Mouse (Mus musculus): ENCODE measurements around the gene Irak3. TPM values are rescaled to one million over a fixed set of nuclear protein-coding genes. Genes with fewer than 3 reads are reported as not detected.

Irak3 gene
- polyA plus RNA-seq, 1 experiment from 2014 or later, result 1.2 TPM

- H3K9ac ChIP-seq (ENCODE audit: low read length), result no peak overlapping the region
- no peak for ATAC-seq (ENCODE audit: low read depth)
- H3K27me3 ChIP-seq (ENCODE audit: control insufficient read depth, insufficient read depth, low read depth, low read length), result no peaks in the 10 kb centered on the region
- no peaks in the 10 kb centered on the region for H3K9me3 ChIP-seq (ENCODE audit: control insufficient read depth, low read length)
- H3K4me2 ChIP-seq (ENCODE audit: low read depth, low read length), result no peak overlapping the region
- WGBS, result 88% methylated on average over 7 of the region's 7 CpGs
- no peak overlapping the region for H3K27ac ChIP-seq (ENCODE audit: low read length)
- no peaks in the 10 kb centered on the region for H3K4me1 ChIP-seq (replicated peaks; ENCODE audit: control insufficient read depth, insufficient read depth, low read length)
- no peaks in the 10 kb centered on the region for H3K36me3 ChIP-seq (ENCODE audit: control insufficient read depth, insufficient read depth, low read length)
- no peak overlapping the region for H3K4me3 ChIP-seq (ENCODE audit: low read length)
Measured at GRCm38 (mm10) chr10:120151672-120152071, 50.3 kb downstream of the Irak3 start.

- 48% methylated on average over 10 of the region's 10 CpGs for WGBS
- peaks cover 2% of the 10 kb centered on the region for H3K4me1 ChIP-seq (replicated peaks; ENCODE audit: control insufficient read depth, insufficient read depth, low read length)
Measured at GRCm38 (mm10) chr10:120140916-120141516, 60.9 kb downstream of the Irak3 start.

GRCm38 (mm10) chr10:120140193-120140592, 61.7 kb downstream of the Irak3 start:
- no peaks in the 10 kb centered on the region for H3K27me3 ChIP-seq (ENCODE audit: control insufficient read depth, insufficient read depth, low read depth, low read length)
- peaks cover 2% of the 10 kb centered on the region for H3K4me1 ChIP-seq (replicated peaks; ENCODE audit: control insufficient read depth, insufficient read depth, low read length)
- H3K27ac ChIP-seq (ENCODE audit: low read length), result no peak overlapping the region
- H3K9me3 ChIP-seq (ENCODE audit: control insufficient read depth, low read length), result no peaks in the 10 kb centered on the region
- no peaks in the 10 kb centered on the region for H3K36me3 ChIP-seq (ENCODE audit: control insufficient read depth, insufficient read depth, low read length)
- no peak overlapping the region for H3K4me2 ChIP-seq (ENCODE audit: low read depth, low read length)
- no peak overlapping the region for H3K9ac ChIP-seq (ENCODE audit: low read length)
- no peak overlapping the region for H3K4me3 ChIP-seq (ENCODE audit: low read length)
- no peak for ATAC-seq (ENCODE audit: low read depth)
- WGBS, result 49% methylated on average over 4 of the region's 4 CpGs

More at GRCm38 (mm10) chr10:120140916-120141516, 60.9 kb downstream of the Irak3 start:
- ATAC-seq (ENCODE audit: low read depth), result no peak
- Histone ChIP-seq H3K36me3 (ENCODE audit: control insufficient read depth, insufficient read depth, low read length) (no peaks in the 10 kb centered on the region), H3K4me3 (ENCODE audit: low read length) (no peak overlapping the region), H3K27me3 (ENCODE audit: control insufficient read depth, insufficient read depth, low read depth, low read length) (no peaks in the 10 kb centered on the region), H3K4me2 (ENCODE audit: low read depth, low read length) (0 out of 2 replicates have a peak overlapping the region, but pooled peaks have one; percentile 10), H3K9me3 (ENCODE audit: control insufficient read depth, low read length) (no peaks in the 10 kb centered on the region), H3K27ac (ENCODE audit: low read length) (no peak overlapping the region), H3K9ac (ENCODE audit: low read length) (no peak overlapping the region)

- Histone ChIP-seq H3K9me3 (ENCODE audit: control insufficient read depth, low read length) (no peaks in the 10 kb centered on the region), H3K36me3 (ENCODE audit: control insufficient read depth, insufficient read depth, low read length) (no peaks in the 10 kb centered on the region), H3K27me3 (ENCODE audit: control insufficient read depth, insufficient read depth, low read depth, low read length) (no peaks in the 10 kb centered on the region), H3K4me1 (replicated peaks; ENCODE audit: control insufficient read depth, insufficient read depth, low read length) (no peaks in the 10 kb centered on the region; the same call in 1 of the 2 replicates), H3K27ac (ENCODE audit: low read length) (no peak overlapping the region), H3K4me3 (ENCODE audit: low read length) (no peak overlapping the region), H3K4me2 (ENCODE audit: low read depth, low read length) (no peak overlapping the region), H3K9ac (ENCODE audit: low read length) (no peak overlapping the region)
- ATAC-seq (ENCODE audit: low read depth), result peak; percentile 41; the same call in 1 of the 2 replicates
- WGBS, result 71% methylated on average over 12 of the region's 12 CpGs
Measured at GRCm38 (mm10) chr10:120136020-120136562, 65.8 kb downstream of the Irak3 start.

- H3K4me3 ChIP-seq (ENCODE audit: low read length), result no peak overlapping the region
- H3K27me3 ChIP-seq (ENCODE audit: control insufficient read depth, insufficient read depth, low read depth, low read length), result no peaks in the 10 kb centered on the region; the same call in 1 of the 2 replicates
- H3K27ac ChIP-seq (ENCODE audit: low read length), result no peak overlapping the region
- H3K36me3 ChIP-seq (ENCODE audit: control insufficient read depth, insufficient read depth, low read length), result no peaks in the 10 kb centered on the region
- 0 out of 2 replicates have a peak, but pooled peaks cover under 1% of the 10 kb centered on the region for H3K4me1 ChIP-seq (replicated peaks; ENCODE audit: control insufficient read depth, insufficient read depth, low read length)
- H3K9ac ChIP-seq (ENCODE audit: low read length), result no peak overlapping the region
- no peaks in the 10 kb centered on the region for H3K9me3 ChIP-seq (ENCODE audit: control insufficient read depth, low read length)
- 43% methylated on average over 11 of the region's 11 CpGs for WGBS
- H3K4me2 ChIP-seq (ENCODE audit: low read depth, low read length), result no peak overlapping the region
- ATAC-seq (ENCODE audit: low read depth), result no peak
Measured at GRCm38 (mm10) chr10:120133697-120134096, 68.2 kb downstream of the Irak3 start.

- H3K4me2 ChIP-seq (ENCODE audit: low read depth, low read length), result no peak overlapping the region
- H3K27me3 ChIP-seq (ENCODE audit: control insufficient read depth, insufficient read depth, low read depth, low read length), result no peaks in the 10 kb centered on the region; the same call in 1 of the 2 replicates
- H3K9ac ChIP-seq (ENCODE audit: low read length), result no peak overlapping the region
- H3K4me1 ChIP-seq (replicated peaks; ENCODE audit: control insufficient read depth, insufficient read depth, low read length), result 0 out of 2 replicates have a peak, but pooled peaks cover 3% of the 10 kb centered on the region
- no peaks in the 10 kb centered on the region for H3K9me3 ChIP-seq (ENCODE audit: control insufficient read depth, low read length)
- H3K4me3 ChIP-seq (ENCODE audit: low read length), result no peak overlapping the region
- ATAC-seq (ENCODE audit: low read depth), result no peak
- H3K36me3 ChIP-seq (ENCODE audit: control insufficient read depth, insufficient read depth, low read length), result no peaks in the 10 kb centered on the region
- WGBS, result 60% methylated on average over 16 of the region's 16 CpGs
- no peak overlapping the region for H3K27ac ChIP-seq (ENCODE audit: low read length)
Measured at GRCm38 (mm10) chr10:120130621-120131020, 71.3 kb downstream of the Irak3 start.

- Histone ChIP-seq H3K9me3 (ENCODE audit: control insufficient read depth, low read length) (no peaks in the 10 kb centered on the region), H3K27ac (ENCODE audit: low read length) (no peak overlapping the region), H3K9ac (ENCODE audit: low read length) (no peak overlapping the region), H3K4me2 (ENCODE audit: low read depth, low read length) (peak overlapping the region; percentile 29), H3K4me3 (ENCODE audit: low read length) (no peak overlapping the region), H3K27me3 (ENCODE audit: control insufficient read depth, insufficient read depth, low read depth, low read length) (no peaks in the 10 kb centered on the region; the same call in 1 of the 2 replicates), H3K36me3 (ENCODE audit: control insufficient read depth, insufficient read depth, low read length) (no peaks in the 10 kb centered on the region), H3K4me1 (replicated peaks; ENCODE audit: control insufficient read depth, insufficient read depth, low read length) (0 out of 2 replicates have a peak, but pooled peaks cover 3% of the 10 kb centered on the region)
- ATAC-seq (ENCODE audit: low read depth), result no peak
- WGBS, result 32% methylated on average over 13 of the region's 13 CpGs
Measured at GRCm38 (mm10) chr10:120128601-120129277, 73.2 kb downstream of the Irak3 start.

GRCm38 (mm10) chr10:120125465-120125857, 76.5 kb downstream of the Irak3 start:
- no peak for ATAC-seq (ENCODE audit: low read depth)
- Histone ChIP-seq H3K9me3 (ENCODE audit: control insufficient read depth, low read length) (no peaks in the 10 kb centered on the region), H3K9ac (ENCODE audit: low read length) (no peak overlapping the region), H3K27me3 (ENCODE audit: control insufficient read depth, insufficient read depth, low read depth, low read length) (no peaks in the 10 kb centered on the region; the same call in 1 of the 2 replicates), H3K36me3 (ENCODE audit: control insufficient read depth, insufficient read depth, low read length) (no peaks in the 10 kb centered on the region), H3K4me3 (ENCODE audit: low read length) (no peak overlapping the region), H3K27ac (ENCODE audit: low read length) (no peak overlapping the region), H3K4me1 (replicated peaks; ENCODE audit: control insufficient read depth, insufficient read depth, low read length) (0 out of 2 replicates have a peak, but pooled peaks cover 3% of the 10 kb centered on the region), H3K4me2 (ENCODE audit: low read depth, low read length) (no peak overlapping the region)
- WGBS, result 62% methylated on average over 10 of the region's 10 CpGs

- no peaks in the 10 kb centered on the region; the same call in 1 of the 2 replicates for H3K27me3 ChIP-seq (ENCODE audit: control insufficient read depth, insufficient read depth, low read depth, low read length)
- H3K4me3 ChIP-seq (ENCODE audit: low read length), result no peak overlapping the region
- H3K36me3 ChIP-seq (ENCODE audit: control insufficient read depth, insufficient read depth, low read length), result no peaks in the 10 kb centered on the region
- no peak overlapping the region for H3K27ac ChIP-seq (ENCODE audit: low read length)
- ATAC-seq (ENCODE audit: low read depth), result peak; percentile 56
- H3K9ac ChIP-seq (ENCODE audit: low read length), result no peak overlapping the region
- H3K4me2 ChIP-seq (ENCODE audit: low read depth, low read length), result no peak overlapping the region
- 0 out of 2 replicates have a peak, but pooled peaks cover 3% of the 10 kb centered on the region for H3K4me1 ChIP-seq (replicated peaks; ENCODE audit: control insufficient read depth, insufficient read depth, low read length)
- H3K9me3 ChIP-seq (ENCODE audit: control insufficient read depth, low read length), result no peaks in the 10 kb centered on the region
- 47% methylated on average over 7 of the region's 7 CpGs for WGBS
Measured at GRCm38 (mm10) chr10:120124801-120125464, 77.0 kb downstream of the Irak3 start.

All from lung, embryonic 16.5 days (tissue).